Mouse (Mus musculus) fibroblast of lung, adult 2 months (primary cell): Measurements from ENCODE around the gene Aatk.

Experiments
- DNase-seq: peaks from one replicate; pipeline ENCODE4 v3.0.0-alpha.2; 2011; ENCODE audit warnings: low read depth

The Aatk gene

GRCm38 (mm10) chr11:120052274-120052673 is 5.3 kb upstream of the Aatk start:
- no peak for DNase-seq

- DNase-seq: no peak
Observed at GRCm38 (mm10) chr11:120051124-120051811, 4.3 kb upstream of the Aatk start.

GRCm38 (mm10) chr11:120049067-120049466 is 2.1 kb upstream of the Aatk start:
- DNase-seq: peak; percentile 28

GRCm38 (mm10) chr11:120048252-120048556 is 1.2 kb upstream of the Aatk start:
- no peak for DNase-seq

GRCm38 (mm10) chr11:120047531-120048251 is 724 bp upstream of the Aatk start:
- DNase-seq: no peak

GRCm38 (mm10) chr11:120045839-120046552 is 971 bp downstream of the Aatk start:
- no peak for DNase-seq

- DNase-seq: no peak
Observed at GRCm38 (mm10) chr11:120045341-120045740, 1.6 kb downstream of the Aatk start.

GRCm38 (mm10) chr11:120042141-120042838 is 4.7 kb downstream of the Aatk start:
- DNase-seq: no peak

GRCm38 (mm10) chr11:120041191-120042123 is 5.5 kb downstream of the Aatk start:
- DNase-seq: no peak

- DNase-seq: no peak
Observed at GRCm38 (mm10) chr11:120040440-120040839, 6.5 kb downstream of the Aatk start.

- no peak for DNase-seq
Observed at GRCm38 (mm10) chr11:120039581-120039980, 7.4 kb downstream of the Aatk start.

- DNase-seq: no peak
Observed at GRCm38 (mm10) chr11:120034762-120035161, 12.2 kb downstream of the Aatk start.

GRCm38 (mm10) chr11:120034306-120034705 is 12.7 kb downstream of the Aatk start:
- no peak for DNase-seq

- DNase-seq: no peak
Observed at GRCm38 (mm10) chr11:120033473-120033872, 13.5 kb downstream of the Aatk start.

- DNase-seq: no peak
Observed at GRCm38 (mm10) chr11:120032052-120032451, 14.9 kb downstream of the Aatk start.

- DNase-seq: no peak
Observed at GRCm38 (mm10) chr11:120030145-120030901, 16.6 kb downstream of the Aatk start.

GRCm38 (mm10) chr11:120029431-120030144 is 17.4 kb downstream of the Aatk start:
- DNase-seq: no peak

GRCm38 (mm10) chr11:120028319-120029092 is 18.5 kb downstream of the Aatk start:
- DNase-seq: no peak

GRCm38 (mm10) chr11:120026941-120027340 is 20.0 kb downstream of the Aatk start:
- no peak for DNase-seq
